Mouse (Mus musculus) hindbrain, embryonic 16.5 days (tissue): ENCODE results near the gene Kif13a. TPM values are rescaled to one million over a fixed set of nuclear protein-coding genes. Genes with fewer than 3 reads are reported as not detected.

Experiments used
- ATAC-seq: fragments of 200-750 bp; cut with Nextera tagmentation; 2 replicates; pipeline ENCODE4 v1.8.0; 2017; ENCODE audit warnings: moderate TSS enrichment, moderate library complexity
- H3K27ac ChIP-seq: fragments of 300-500 bp; sonication (generic); 2 replicates; pipeline ENCODE4 v1.5.1; 2014; ENCODE audit warnings: low read depth, mild to moderate bottlenecking, control low read depth, low read length, moderate library complexity
- H3K27me3 ChIP-seq: fragments of 300-500 bp; sonication (generic); replicated peaks from 2 replicates; pipeline ENCODE4 v1.6.1; 2014; ENCODE audit warnings: low read length; ENCODE audit not compliant: control insufficient read depth, insufficient read depth
- H3K36me3 ChIP-seq: fragments of 300-500 bp; sonication (generic); 2 replicates; pipeline ENCODE4 v1.6.1; 2014; ENCODE audit warnings: mild to moderate bottlenecking, low read length, moderate library complexity, mixed read lengths; ENCODE audit not compliant: control insufficient read depth, insufficient read depth
- H3K4me1 ChIP-seq: fragments of 300-500 bp; sonication (generic); 2 replicates; pipeline ENCODE4 v1.6.1; 2014; ENCODE audit warnings: low read depth, low read length; ENCODE audit not compliant: control insufficient read depth, insufficient read depth
- H3K4me2 ChIP-seq: fragments of 300-500 bp; sonication (generic); 2 replicates; pipeline ENCODE4 v1.6.1; 2014; ENCODE audit warnings: mild to moderate bottlenecking, low read length, control low read depth, moderate library complexity
- H3K4me3 ChIP-seq: fragments of 300-500 bp; sonication (generic); 2 replicates; pipeline ENCODE4 v1.5.1; 2014; ENCODE audit warnings: mild to moderate bottlenecking, low read length, control low read depth, moderate library complexity
- H3K9ac ChIP-seq: fragments of 300-500 bp; sonication (generic); 2 replicates; pipeline ENCODE4 v1.6.1; 2014; ENCODE audit warnings: low read depth, mild to moderate bottlenecking, control low read depth, low read length, moderate library complexity
- H3K9me3 ChIP-seq: fragments of 300-500 bp; sonication (generic); 2 replicates; pipeline ENCODE4 v1.6.1; 2014; ENCODE audit warnings: mild to moderate bottlenecking, low read length, moderate library complexity; ENCODE audit not compliant: control insufficient read depth
- WGBS: fragments of 180-500 bp; shearing (Covaris S2); extraction: QIAGEN DNeasy Blood & Tissue Kit; methylation state at CpG from one replicate; pipeline ENCODE4 v1.1.7; 2014; 5-methylcytosine and 5-hydroxymethylcytosine counted together
- polyA plus RNA-seq: library from polyadenylated mRNA; unstranded; fragments of >200 nt; fragmentation: Nextera tagmentation; extraction: Ambion mirVana; gene quantifications from 2 replicates; pipeline ENCODE4 v1.2.1, GENCODE M21; 2015

Gene Kif13a
- 8.0 and 8.9 TPM in 2 replicates for polyA plus RNA-seq

- Histone ChIP-seq H3K9ac (peak within 1 kb of the TSS; percentile 88), H3K4me1 (peaks cover 15% of the 10 kb centered on the region), H3K27me3 (no peaks in the 10 kb centered on the region), H3K4me2 (peak within 1 kb of the TSS; percentile 66), H3K36me3 (no peaks in the 10 kb centered on the region), H3K27ac (peak within 1 kb of the TSS; percentile 98), H3K9me3 (no peaks in the 10 kb centered on the region), H3K4me3 (peak within 1 kb of the TSS; percentile 87)
- ATAC-seq: peak; percentile 89
- WGBS: under 1% methylated on average over 53 of the region's 96 CpGs
These were observed at the start of gene Kif13a for GRCm38 (mm10) chr13:46929719-46930658. Gene Kif13a (minus strand): TSS chr13:46929867.

GRCm38 (mm10) chr13:46976532-46976931, 46.9 kb upstream of the Kif13a start:
- no peak overlapping the region for H3K4me2 ChIP-seq
- no peaks in the 10 kb centered on the region for H3K27me3 ChIP-seq
- H3K36me3 ChIP-seq: no peaks in the 10 kb centered on the region
- H3K9ac ChIP-seq: no peak overlapping the region
- WGBS: 90% methylated on average over 7 of the region's 7 CpGs
- H3K27ac ChIP-seq: no peak overlapping the region
- no peak overlapping the region for H3K4me3 ChIP-seq
- H3K4me1 ChIP-seq: peaks cover 4% of the 10 kb centered on the region; the same call in 1 of the 2 replicates
- H3K9me3 ChIP-seq: no peaks in the 10 kb centered on the region
- ATAC-seq: no peak

GRCm38 (mm10) chr13:46975930-46976329, 46.3 kb upstream of the Kif13a start:
- Histone ChIP-seq H3K36me3 (no peaks in the 10 kb centered on the region), H3K4me1 (peaks cover 4% of the 10 kb centered on the region; the same call in 1 of the 2 replicates), H3K4me2 (peak overlapping the region; percentile 75), H3K27ac (no peak overlapping the region), H3K27me3 (no peaks in the 10 kb centered on the region), H3K9ac (no peak overlapping the region; the same call in 1 of the 2 replicates), H3K4me3 (no peak overlapping the region), H3K9me3 (no peaks in the 10 kb centered on the region)
- WGBS: 21% methylated on average over 4 of the region's 4 CpGs
- ATAC-seq: no peak

GRCm38 (mm10) chr13:46975031-46975551, 45.4 kb upstream of the Kif13a start:
- no peaks in the 10 kb centered on the region for H3K36me3 ChIP-seq
- H3K4me2 ChIP-seq: peak overlapping the region; percentile 75
- 10% methylated on average over 14 of the region's 14 CpGs for WGBS
- H3K9me3 ChIP-seq: no peaks in the 10 kb centered on the region
- H3K9ac ChIP-seq: peak overlapping the region; percentile 53
- H3K4me1 ChIP-seq: peaks cover 4% of the 10 kb centered on the region; the same call in 1 of the 2 replicates
- no peaks in the 10 kb centered on the region for H3K27me3 ChIP-seq
- H3K4me3 ChIP-seq: peak overlapping the region; percentile 43
- peak; percentile 95 for ATAC-seq
- no peak overlapping the region; the same call in 1 of the 2 replicates for H3K27ac ChIP-seq

GRCm38 (mm10) chr13:46970286-46970945, 40.7 kb upstream of the Kif13a start:
- no peak overlapping the region for H3K4me3 ChIP-seq
- H3K4me2 ChIP-seq: no peak overlapping the region
- H3K36me3 ChIP-seq: no peaks in the 10 kb centered on the region
- no peaks in the 10 kb centered on the region for H3K9me3 ChIP-seq
- H3K4me1 ChIP-seq: peaks cover 1% of the 10 kb centered on the region; the same call in 1 of the 2 replicates
- H3K27me3 ChIP-seq: no peaks in the 10 kb centered on the region
- ATAC-seq: no peak
- no peak overlapping the region for H3K27ac ChIP-seq
- 83% methylated on average over 10 of the region's 10 CpGs for WGBS
- no peak overlapping the region for H3K9ac ChIP-seq

- H3K4me1 ChIP-seq: no peaks in the 10 kb centered on the region
- ATAC-seq: no peak
- H3K4me2 ChIP-seq: no peak overlapping the region
- H3K27me3 ChIP-seq: no peaks in the 10 kb centered on the region
- no peak overlapping the region for H3K4me3 ChIP-seq
- 88% methylated on average over 2 of the region's 2 CpGs for WGBS
- H3K36me3 ChIP-seq: no peaks in the 10 kb centered on the region
- H3K9me3 ChIP-seq: no peaks in the 10 kb centered on the region
- H3K9ac ChIP-seq: no peak overlapping the region
- no peak overlapping the region for H3K27ac ChIP-seq
These were observed 39.0 kb upstream of the Kif13a start for GRCm38 (mm10) chr13:46968626-46969025.

DNA sequence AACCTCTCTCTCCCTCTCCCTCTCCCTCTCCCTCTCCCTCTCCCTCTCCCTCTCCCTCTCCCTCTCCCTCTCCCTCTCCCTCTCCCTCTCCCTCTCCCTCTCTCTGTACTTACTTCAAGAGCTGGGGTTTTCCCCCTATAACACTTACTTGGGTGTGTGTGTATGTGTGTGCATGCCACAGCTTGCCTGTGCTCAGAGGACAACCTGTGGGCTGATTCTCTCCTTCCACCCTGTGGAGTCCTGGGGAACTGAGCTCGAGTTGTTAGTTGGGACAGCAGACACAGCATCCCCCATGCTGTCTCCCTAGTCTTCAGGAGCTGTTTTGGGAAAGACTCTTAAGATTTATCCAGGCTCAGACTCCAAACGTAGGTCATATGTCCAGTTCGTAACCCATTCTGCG, 37.6 kb upstream of the Kif13a start:
- H3K27ac ChIP-seq: no peak overlapping the region
- H3K9ac ChIP-seq: no peak overlapping the region
- no peak overlapping the region for H3K4me2 ChIP-seq
- no peaks in the 10 kb centered on the region for H3K27me3 ChIP-seq
- H3K4me3 ChIP-seq: no peak overlapping the region
- WGBS: 73% methylated on average over 4 of the region's 4 CpGs
- ATAC-seq: no peak
- H3K9me3 ChIP-seq: no peaks in the 10 kb centered on the region
- no peaks in the 10 kb centered on the region for H3K4me1 ChIP-seq
- H3K36me3 ChIP-seq: no peaks in the 10 kb centered on the region

- H3K4me2 ChIP-seq: no peak overlapping the region
- H3K27me3 ChIP-seq: no peaks in the 10 kb centered on the region
- no peaks in the 10 kb centered on the region for H3K36me3 ChIP-seq
- no peaks in the 10 kb centered on the region for H3K9me3 ChIP-seq
- ATAC-seq: peak; percentile 63; the same call in 1 of the 2 replicates
- no peak overlapping the region for H3K4me3 ChIP-seq
- no peaks in the 10 kb centered on the region for H3K4me1 ChIP-seq
- 54% methylated on average over 7 of the region's 7 CpGs for WGBS
- H3K27ac ChIP-seq: 0 out of 2 replicates have a peak overlapping the region, but pooled peaks have one; percentile 19
- no peak overlapping the region for H3K9ac ChIP-seq
These were observed 31.3 kb upstream of the Kif13a start for GRCm38 (mm10) chr13:46960878-46961474.
